Mouse (Mus musculus) gastrocnemius, adult 2 months (tissue): ENCODE results near the gene Sytl3. TPM values are rescaled to one million over a fixed set of nuclear protein-coding genes. Genes with fewer than 3 reads are reported as not detected.
"Not testable (repeated sequence)": the region's sequence is repeated elsewhere in the genome, so short reads cannot be mapped to it uniquely, and the experiment has no call there.

Source experiments
- DNase-seq: peaks from one replicate; pipeline ENCODE4 v3.0.0; 2022
- H3K27ac ChIP-seq: fragments of 200-600 bp; 2 replicates; pipeline ENCODE4 v1.8.1; 2022; ENCODE audit warnings: mild to moderate bottlenecking
- H3K4me3 ChIP-seq: fragments of 200-600 bp; 2 replicates; pipeline ENCODE4 v1.8.1; 2022; ENCODE audit warnings: mild to moderate bottlenecking, moderate library complexity
- CTCF ChIP-seq: fragments of 200-600 bp; IDR thresholded peaks from 2 replicates; pipeline ENCODE4 v1.8.1; 2022; ENCODE audit warnings: antibody characterized with exemption, mild to moderate bottlenecking, moderate library complexity
- intact Hi-C: fragments of 180-260 bp; cut with DNase I; formaldehyde crosslinking; loops from one replicate; pipeline ENCODE4 v1.15.1; 2025
- total RNA-seq, 2 experiments: library from RNA; stranded (reverse); gene quantifications; 2 replicates each; pipeline ENCODE4 v1.2.3; 2021

Gene Sytl3
- total RNA-seq, 2 experiments from 2014 or later = 0.31 TPM; not detected in 1

GRCm38 (mm10) chr17:6636861-6637260 lies 22.0 kb upstream of the Sytl3 start:
- no peak for TF ChIP-seq CTCF
- no peak for DNase-seq
- H3K27ac ChIP-seq = no peak overlapping the region
- intact Hi-C loops = no loop called here
- no peak overlapping the region for H3K4me3 ChIP-seq

DNA sequence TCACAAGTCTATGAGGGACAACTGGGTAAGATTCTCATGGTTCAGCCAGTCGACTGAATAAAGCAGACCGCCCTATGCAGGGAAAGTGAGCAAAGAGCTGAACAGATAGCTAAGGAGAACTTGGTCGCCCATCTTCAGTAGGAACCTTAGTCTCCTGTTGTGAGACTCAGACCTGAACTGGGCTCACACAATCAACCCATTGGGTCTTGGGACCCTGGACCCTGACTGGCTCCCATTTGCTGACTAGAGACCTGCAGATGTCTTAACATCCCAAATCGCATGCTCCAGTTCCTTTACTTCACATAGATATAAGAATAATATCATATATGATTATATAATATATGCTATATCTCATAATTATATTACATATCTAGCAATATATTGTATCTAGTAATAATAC lies 21.5 kb upstream of the Sytl3 start:
- H3K4me3 ChIP-seq, intact Hi-C loops, DNase-seq, H3K27ac ChIP-seq: not testable (repeated sequence)

- DNase-seq = peak; percentile 23
- H3K4me3 ChIP-seq, H3K27ac ChIP-seq, intact Hi-C loops: not testable (repeated sequence)
Measured at GRCm38 (mm10) chr17:6638444-6638843, 20.4 kb upstream of the Sytl3 start.

DNA sequence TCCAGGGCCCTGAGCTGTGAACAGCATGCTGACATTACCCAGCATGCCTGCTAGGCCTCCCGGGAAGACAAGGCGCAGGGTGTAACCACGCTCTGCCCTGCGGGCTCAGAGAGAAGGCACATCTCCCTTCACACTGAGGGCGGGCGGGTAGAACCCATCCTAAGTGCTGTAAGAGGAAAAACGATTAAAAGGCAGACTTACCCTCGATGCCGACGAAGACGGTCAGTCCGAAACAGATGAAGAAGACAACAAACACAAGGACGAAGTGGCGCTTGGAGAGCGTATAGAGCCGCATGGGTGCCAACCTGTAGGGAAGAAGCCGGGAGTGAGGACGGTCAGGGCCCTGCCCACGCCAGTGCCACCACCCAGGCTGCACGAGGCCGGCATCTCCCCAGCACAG lies 19.4 kb upstream of the Sytl3 start:
- H3K4me3 ChIP-seq, DNase-seq, intact Hi-C loops, H3K27ac ChIP-seq: not testable (repeated sequence)

GRCm38 (mm10) chr17:6640044-6640637 lies 18.8 kb upstream of the Sytl3 start:
- intact Hi-C loops, H3K27ac ChIP-seq, H3K4me3 ChIP-seq, DNase-seq: not testable (repeated sequence)

DNA sequence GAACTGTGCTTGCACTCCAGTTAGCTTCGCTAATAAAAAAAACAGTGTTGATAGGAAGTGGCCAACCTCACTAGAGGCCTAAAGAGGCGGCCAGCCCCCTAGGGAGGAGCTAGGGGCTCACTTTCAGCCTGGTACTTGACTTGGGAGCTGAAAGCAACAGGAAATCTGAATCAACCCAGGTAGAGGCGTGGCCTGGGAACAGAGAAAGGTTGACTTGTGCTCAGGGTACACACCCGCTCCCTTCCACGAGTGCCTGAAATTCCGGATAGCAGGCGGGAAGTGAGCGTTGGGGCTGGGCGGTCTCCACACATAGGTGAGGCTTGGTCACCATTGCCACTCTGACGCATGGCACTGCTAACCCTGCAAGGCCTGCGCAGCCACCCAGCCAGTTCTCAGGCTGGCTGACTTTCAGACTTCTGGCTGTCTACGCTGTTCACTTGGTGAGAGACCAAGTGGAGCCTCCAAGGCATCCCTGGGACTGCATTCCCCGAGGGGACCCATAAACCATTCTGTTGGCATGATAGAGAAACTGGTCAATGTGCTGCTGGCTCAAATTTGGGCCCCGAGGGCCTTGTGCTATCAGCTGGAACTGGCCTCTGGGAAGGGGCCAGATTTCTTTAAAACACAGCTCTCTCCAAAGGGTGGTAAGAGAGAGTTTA lies 18.0 kb upstream of the Sytl3 start:
- DNase-seq = peak; percentile 25
- intact Hi-C loops, H3K4me3 ChIP-seq, H3K27ac ChIP-seq: not testable (repeated sequence)

DNA sequence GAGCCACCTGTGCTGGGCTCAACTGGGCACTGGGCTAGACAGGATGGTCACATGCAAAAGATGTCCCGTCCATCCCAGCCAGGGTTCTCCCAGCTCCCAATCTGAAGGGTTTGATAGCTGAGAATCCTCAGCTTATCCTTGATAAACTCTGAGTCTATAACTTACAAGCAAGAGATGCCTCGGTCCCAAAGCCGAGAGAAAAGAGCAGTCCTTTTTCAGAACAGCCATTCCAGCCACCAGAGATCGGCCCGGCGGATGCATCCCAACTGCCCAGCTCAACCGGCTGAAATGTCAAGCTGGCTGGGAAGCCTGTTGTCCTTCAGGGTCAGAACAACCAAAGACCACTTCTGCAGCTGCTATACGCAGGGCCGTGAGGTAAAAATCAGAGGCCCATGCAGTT lies 14.7 kb upstream of the Sytl3 start:
- DNase-seq, intact Hi-C loops, H3K27ac ChIP-seq, H3K4me3 ChIP-seq: not testable (repeated sequence)

DNA sequence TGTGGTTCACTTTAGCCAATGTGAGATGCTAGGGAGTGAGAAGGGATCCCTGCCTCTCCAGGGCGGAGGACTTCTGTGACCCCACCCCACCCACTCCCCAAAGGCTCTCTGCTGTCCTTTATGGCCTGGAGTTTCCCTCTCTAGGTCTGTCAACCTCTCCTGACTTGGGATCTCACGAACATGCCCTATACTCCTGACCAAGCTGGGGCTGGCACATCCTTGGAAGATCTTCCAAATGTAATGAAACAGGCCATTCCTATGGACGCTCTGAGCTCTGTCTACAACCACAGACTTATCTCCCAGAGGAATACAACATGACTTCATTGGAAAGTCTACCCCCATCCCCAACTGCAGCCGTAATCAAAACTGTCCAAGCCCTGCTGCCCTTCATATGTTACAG lies 14.2 kb upstream of the Sytl3 start:
- H3K4me3 ChIP-seq, H3K27ac ChIP-seq, intact Hi-C loops, DNase-seq: not testable (repeated sequence)

DNA sequence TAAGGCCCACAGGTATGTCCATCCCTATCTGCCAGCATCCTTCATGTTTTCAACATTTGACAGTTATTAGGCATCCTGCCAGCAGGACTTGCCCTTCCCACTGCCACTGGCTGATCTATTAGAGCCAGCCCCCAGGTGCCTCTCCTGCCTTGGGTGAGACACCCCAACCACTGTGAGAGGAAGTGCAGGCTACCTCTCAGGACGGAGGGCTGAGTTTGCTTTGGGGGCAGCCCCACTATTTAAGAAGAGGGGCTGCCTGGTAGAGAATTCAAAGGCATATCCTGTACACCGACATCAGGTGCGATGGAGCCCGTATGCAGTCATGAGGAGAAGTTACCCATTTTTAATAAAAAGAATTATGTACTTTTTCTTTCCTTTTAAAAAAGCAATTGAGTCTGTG lies 13.2 kb upstream of the Sytl3 start:
- H3K27ac ChIP-seq, DNase-seq, intact Hi-C loops, H3K4me3 ChIP-seq: not testable (repeated sequence)

GRCm38 (mm10) chr17:6646841-6647240 lies 12.1 kb upstream of the Sytl3 start:
- DNase-seq, intact Hi-C loops, H3K27ac ChIP-seq, H3K4me3 ChIP-seq: not testable (repeated sequence)

GRCm38 (mm10) chr17:6647452-6647851 lies 11.4 kb upstream of the Sytl3 start:
- H3K27ac ChIP-seq, H3K4me3 ChIP-seq, DNase-seq, intact Hi-C loops: not testable (repeated sequence)

GRCm38 (mm10) chr17:6650904-6651565 lies 7.9 kb upstream of the Sytl3 start:
- H3K4me3 ChIP-seq, intact Hi-C loops, DNase-seq, H3K27ac ChIP-seq: not testable (repeated sequence)

DNA sequence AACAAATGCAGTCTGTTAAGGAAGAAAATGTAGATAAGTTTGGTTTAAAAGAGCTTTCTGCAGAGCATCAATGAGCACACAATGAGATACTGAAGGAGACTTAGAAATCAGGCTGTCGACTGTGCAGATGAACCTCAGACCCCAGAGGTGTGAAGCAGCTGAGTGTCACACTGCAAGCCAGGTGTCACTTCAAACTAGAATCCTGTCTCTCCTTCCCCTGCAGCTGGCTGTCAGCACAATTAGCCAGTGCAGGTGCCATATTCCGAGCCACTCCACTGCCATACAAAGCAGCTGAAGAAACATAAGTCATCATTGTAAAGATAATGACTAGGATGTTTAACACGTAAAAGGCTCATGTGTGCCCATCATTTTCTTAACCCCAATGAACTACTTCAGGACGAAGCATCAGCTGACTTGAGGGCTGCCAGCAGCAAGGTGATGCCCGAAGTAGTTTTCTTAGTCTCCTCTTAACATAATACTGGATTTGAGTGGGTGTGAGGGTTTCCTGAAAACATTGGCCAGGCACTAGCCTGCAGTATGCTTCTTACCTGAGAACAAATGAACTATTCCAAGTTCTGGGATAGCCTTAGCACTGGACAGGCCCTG lies 5.4 kb upstream of the Sytl3 start:
- H3K27ac ChIP-seq, intact Hi-C loops, H3K4me3 ChIP-seq, DNase-seq: not testable (repeated sequence)

- peak; percentile 72 for DNase-seq
- peak overlapping the region; percentile 61 for H3K27ac ChIP-seq
- H3K4me3 ChIP-seq = peak overlapping the region; percentile 76
- intact Hi-C loops = not testable (repeated sequence)
Measured at GRCm38 (mm10) chr17:6655087-6655511, 3.8 kb upstream of the Sytl3 start.

DNA sequence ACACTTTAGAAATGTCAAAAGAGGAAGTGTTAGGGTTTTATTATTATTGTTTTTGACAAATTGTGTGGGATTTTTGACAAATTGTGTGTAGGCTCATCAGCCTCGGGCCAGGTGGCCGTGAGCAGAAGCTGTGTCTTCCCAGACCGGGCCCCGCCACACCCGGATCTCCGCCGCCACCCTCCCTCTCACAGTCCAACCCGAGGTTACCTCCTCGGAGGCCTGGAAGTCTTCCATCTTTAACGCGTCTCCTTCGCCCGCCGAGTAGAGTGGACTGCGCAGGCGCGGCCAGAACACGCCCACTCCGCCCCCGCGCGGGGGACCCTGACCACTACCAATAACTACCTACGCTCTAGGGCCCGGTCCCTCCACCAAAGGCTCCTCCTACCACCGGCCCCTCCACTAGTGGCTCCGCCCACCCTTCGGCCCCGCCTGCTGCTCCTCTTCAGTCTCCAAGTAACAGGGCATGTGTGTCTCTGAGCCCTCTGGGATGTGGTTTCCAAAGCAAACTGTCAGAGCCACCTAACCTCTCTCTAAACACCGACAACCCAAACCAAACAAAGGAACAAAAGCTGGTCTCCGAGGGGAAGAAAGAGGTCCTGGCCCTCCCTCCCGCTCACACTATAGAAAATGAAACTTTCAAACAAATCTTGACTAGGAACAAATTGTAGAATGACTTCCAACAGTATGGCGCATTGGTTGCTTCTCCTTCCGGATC lies 3.2 kb upstream of the Sytl3 start, which contains the start of gene Dynlt1f:
Gene Dynlt1f (minus strand): TSS at position 334 of the 715 bp plus-strand sequence.
- intact Hi-C loops = not testable (repeated sequence)
- Histone ChIP-seq H3K4me3 (peak within 1 kb of the TSS; percentile 76), H3K27ac (peak within 1 kb of the TSS; percentile 64)
- DNase-seq = peak; percentile 79

DNA sequence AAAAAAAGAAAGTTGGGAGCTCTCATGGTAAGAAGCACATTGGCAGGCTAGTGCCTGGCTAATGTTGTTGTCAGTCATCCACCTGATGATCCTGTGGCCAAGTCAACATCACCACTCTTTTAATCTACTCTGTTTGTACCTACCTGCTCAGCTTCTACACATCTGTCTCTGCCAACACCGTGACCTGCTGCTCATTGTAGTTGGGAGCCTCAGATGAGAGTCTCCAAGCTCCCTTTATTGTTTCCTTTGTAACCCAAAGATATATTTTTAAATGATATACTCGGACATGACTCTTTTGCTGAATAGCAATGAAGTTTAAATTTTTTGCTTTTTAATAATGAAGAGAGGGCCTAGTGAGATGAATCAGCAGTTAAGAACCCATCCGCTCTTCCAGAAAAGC lies 2.4 kb upstream of the Sytl3 start:
- H3K4me3 ChIP-seq, DNase-seq, intact Hi-C loops: not testable (repeated sequence)
- H3K27ac ChIP-seq = 0 out of 2 replicates have a peak overlapping the region, but pooled peaks have one; percentile 50

GRCm38 (mm10) chr17:6660589-6660988 lies 1.7 kb downstream of the Sytl3 start:
- 0 out of 2 replicates have a peak overlapping the region, but pooled peaks have one; percentile 25 for H3K27ac ChIP-seq
- DNase-seq, H3K4me3 ChIP-seq, intact Hi-C loops: not testable (repeated sequence)
